Mouse (Mus musculus): ENCODE data around the gene Scn4a. TPM values are rescaled to one million over a fixed set of nuclear protein-coding genes. Genes with fewer than 3 reads are reported as not detected.
"Not testable (repeated sequence)": the region's sequence is repeated elsewhere in the genome, so short reads cannot be mapped to it uniquely, and the experiment has no call there.

Gene Scn4a
- total RNA-seq (2014; fragmentation: Nextera tagmentation) (0.11 TPM in 1 of 2 replicates, not detected in the other), total RNA-seq (2017) (not detected in 2 replicates)

DNA sequence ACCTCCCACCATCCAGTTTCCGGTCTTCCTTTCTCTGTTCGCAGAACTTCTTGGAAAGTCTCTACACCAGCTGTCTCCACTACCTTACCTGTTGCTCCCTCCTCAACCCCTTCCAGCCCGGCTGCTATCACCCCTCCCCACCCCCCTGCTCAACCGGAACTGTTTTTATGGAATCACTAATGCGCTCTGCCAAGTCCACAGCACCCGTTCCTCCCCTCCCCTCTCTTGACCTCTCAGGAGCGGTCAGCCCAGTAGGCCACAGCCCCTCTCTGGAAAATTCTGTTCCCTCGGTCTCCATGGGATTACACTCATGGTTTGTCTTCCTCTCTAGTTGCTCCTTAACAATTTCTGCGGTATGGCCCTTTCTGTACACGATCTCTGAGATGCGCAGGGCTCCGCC, at the start of gene Scn4a:
Scn4a (minus strand) TSS at position 101 of the 400 bp plus-strand sequence.
- no peak for ATAC-seq (replicated peaks; ENCODE audit: low FRiP score, low TSS enrichment, poor library complexity, severe bottlenecking)

DNA sequence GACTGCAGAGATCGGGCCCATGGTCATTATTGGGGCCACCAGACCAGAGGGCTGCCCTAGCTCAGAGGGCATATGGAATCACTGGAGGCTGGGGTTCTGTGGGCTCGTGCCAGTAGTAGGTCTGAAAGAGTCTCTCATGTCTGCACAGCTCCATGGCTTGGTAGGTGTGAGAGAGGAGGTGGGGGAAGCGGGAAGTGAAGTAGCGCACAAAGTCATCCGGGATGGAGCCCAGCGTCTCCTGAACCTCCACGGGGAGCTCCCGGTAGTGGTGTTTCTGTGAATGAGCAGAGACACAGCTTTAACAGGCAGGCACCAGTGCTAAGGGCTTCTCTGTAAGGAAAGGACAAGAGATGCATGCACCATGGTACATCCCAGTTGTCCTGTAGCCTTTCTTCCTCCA, 45.4 kb upstream of the Scn4a start:
- ATAC-seq (replicated peaks; ENCODE audit: low FRiP score, low TSS enrichment, poor library complexity, severe bottlenecking), result no peak

DNA sequence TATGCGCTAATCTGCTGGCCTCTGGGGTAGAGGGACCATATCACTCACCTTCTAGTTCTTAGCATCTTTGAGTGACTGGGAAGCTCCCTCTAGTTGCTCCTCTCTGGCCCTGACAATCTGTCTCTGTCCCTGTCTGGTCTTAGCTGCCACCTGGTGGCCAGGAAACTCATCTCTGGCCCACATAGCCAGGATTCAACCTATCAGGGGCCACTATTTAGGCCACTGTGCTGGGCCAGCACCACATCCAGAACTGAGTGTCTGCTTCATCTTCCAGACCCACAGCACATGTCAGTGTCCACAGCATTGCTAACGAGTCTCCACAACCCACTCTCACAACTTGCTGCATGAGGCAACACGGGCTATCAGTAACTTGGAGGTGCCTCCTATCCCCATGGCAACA, 44.6 kb upstream of the Scn4a start:
- ATAC-seq (replicated peaks; ENCODE audit: low FRiP score, low TSS enrichment, poor library complexity, severe bottlenecking), result peak; percentile 77

GRCm38 (mm10) chr11:106394055-106394454, 41.0 kb upstream of the Scn4a start:
- ATAC-seq (replicated peaks; ENCODE audit: low FRiP score, low TSS enrichment, poor library complexity, severe bottlenecking), result not testable (repeated sequence)

GRCm38 (mm10) chr11:106393331-106393616, 40.2 kb upstream of the Scn4a start:
- no peak for ATAC-seq (replicated peaks; ENCODE audit: low FRiP score, low TSS enrichment, poor library complexity, severe bottlenecking)

GRCm38 (mm10) chr11:106392597-106393330, 39.7 kb upstream of the Scn4a start:
- ATAC-seq (replicated peaks; ENCODE audit: low FRiP score, low TSS enrichment, poor library complexity, severe bottlenecking), result no peak

DNA sequence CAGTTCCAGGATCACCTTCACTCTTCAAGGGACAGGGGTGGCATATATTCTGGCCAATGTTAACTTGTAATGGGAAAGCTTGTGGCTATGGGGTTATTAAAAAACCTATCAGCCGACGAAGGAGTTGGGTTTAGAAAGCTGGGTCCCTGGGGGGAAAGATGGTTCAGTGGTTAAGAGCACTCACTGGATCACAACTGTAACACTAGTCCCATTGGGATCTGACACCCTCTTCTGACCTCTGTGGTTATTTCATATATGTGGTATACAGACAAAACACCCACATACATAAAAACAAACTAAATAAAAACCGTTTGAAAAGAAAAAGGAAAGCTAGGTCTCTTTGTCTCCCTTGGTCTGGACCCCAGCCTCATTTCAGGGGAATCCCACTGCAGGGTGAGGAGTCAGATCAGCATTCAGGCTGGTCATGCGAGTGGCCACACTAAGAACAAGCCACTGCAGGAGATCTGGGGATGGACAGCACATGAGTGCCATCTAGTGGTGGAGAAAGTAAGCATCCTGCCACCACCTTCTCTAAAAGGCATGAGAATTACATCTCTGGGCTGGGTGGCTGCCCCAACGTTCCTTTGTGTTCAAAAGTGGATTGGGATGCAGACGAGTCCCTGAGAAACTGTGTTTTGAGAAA, 38.6 kb upstream of the Scn4a start:
- peak; percentile 72 for ATAC-seq (replicated peaks; ENCODE audit: low FRiP score, low TSS enrichment, poor library complexity, severe bottlenecking)

GRCm38 (mm10) chr11:106390757-106391156, 37.7 kb upstream of the Scn4a start:
- ATAC-seq (replicated peaks; ENCODE audit: low FRiP score, low TSS enrichment, poor library complexity, severe bottlenecking), result no peak

GRCm38 (mm10) chr11:106389611-106390010, 36.5 kb upstream of the Scn4a start:
- ATAC-seq (replicated peaks; ENCODE audit: low FRiP score, low TSS enrichment, poor library complexity, severe bottlenecking), result no peak

GRCm38 (mm10) chr11:106387791-106388216, 34.7 kb upstream of the Scn4a start, which contains the start of gene Icam2:
Gene Icam2 (minus strand): TSS chr11:106388075.
- no peak for ATAC-seq (replicated peaks; ENCODE audit: low FRiP score, low TSS enrichment, poor library complexity, severe bottlenecking)

DNA sequence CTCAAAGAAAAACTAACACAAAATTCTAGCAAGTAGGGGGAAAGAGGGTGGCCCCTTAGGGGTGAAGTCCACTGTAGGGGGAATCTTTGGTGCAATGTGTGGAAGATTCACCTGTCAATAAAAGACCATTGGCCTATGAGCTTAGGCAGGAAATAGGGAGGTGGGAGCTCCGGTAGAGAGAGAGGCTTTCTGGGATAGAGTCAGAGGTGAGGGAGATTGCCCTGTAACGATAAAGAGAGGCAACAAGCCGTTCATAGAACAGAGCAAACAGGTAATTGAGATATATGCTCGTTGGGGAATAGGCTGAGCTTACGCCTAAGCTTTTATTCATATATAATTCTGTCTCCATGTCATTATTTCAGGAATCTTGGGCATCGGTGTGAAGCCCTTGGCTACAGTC, 33.9 kb upstream of the Scn4a start:
- ATAC-seq (replicated peaks; ENCODE audit: low FRiP score, low TSS enrichment, poor library complexity, severe bottlenecking), result no peak

- ATAC-seq (replicated peaks; ENCODE audit: low FRiP score, low TSS enrichment, poor library complexity, severe bottlenecking), result peak; percentile 60
These were observed 33.3 kb upstream of the Scn4a start for GRCm38 (mm10) chr11:106386409-106386808.

- ATAC-seq (replicated peaks; ENCODE audit: low FRiP score, low TSS enrichment, poor library complexity, severe bottlenecking), result no peak
These were observed 30.1 kb upstream of the Scn4a start for GRCm38 (mm10) chr11:106383051-106383790.

DNA sequence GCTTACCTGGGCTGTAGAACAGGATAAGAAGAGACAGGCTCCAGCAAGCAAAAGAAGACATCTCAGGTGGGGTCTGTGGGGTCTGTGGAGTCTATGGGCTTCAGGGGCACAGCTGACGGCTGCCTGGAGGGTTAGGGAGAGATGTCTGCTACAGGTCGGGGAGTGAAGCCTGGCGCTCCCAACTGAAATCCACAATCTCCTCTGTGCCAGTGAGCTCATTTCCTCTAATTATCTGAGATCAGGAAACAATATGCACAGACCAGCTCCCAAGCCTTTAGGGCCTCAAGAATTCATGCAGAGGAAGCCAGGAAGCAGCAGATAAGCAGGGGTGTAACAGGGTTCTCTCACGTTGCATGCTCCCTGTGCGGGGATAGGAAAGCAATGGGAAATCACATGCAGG, 29.3 kb upstream of the Scn4a start:
- ATAC-seq (replicated peaks; ENCODE audit: low FRiP score, low TSS enrichment, poor library complexity, severe bottlenecking), result peak; percentile 55

DNA sequence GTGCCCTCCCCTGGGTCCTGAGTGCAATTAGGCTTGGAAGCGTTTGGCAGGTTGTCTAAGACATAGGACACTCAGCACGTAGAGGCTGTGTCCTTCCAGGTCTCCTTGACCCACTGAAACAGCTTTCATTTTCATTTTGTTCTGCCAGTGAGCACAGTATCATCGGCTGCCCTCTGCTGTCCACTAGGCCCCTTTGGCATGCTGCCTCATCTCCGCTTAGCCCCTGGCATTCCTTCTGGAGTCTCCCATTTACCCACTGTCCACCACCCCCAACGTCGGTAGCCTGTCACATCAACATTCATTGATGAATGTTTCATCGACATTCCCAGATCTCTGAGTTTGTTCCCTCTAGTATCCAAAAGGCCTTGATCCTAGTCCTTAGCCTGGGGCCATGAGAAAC, 28.8 kb upstream of the Scn4a start:
- ATAC-seq (replicated peaks; ENCODE audit: low FRiP score, low TSS enrichment, poor library complexity, severe bottlenecking), result no peak

DNA sequence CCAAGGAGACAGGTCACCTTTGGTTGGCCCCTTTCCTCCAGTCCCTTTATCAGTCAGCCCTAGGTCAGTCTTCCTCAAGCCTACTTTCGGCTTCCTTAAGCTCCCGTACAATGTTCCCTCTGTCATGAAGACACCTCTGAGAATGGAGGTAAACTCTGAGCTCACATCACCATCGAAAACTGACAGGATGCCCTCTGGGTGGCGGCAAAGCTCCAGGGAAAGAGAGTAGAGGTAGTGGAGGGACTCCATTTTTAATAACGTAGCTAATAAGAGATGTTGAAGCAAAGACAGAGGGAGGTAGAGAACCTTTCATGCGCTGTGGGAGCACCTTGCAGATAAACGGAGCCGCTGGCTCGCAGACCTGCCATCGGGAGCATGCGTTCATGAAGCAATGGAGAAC, 27.9 kb upstream of the Scn4a start:
- ATAC-seq (replicated peaks; ENCODE audit: low FRiP score, low TSS enrichment, poor library complexity, severe bottlenecking), result no peak

DNA sequence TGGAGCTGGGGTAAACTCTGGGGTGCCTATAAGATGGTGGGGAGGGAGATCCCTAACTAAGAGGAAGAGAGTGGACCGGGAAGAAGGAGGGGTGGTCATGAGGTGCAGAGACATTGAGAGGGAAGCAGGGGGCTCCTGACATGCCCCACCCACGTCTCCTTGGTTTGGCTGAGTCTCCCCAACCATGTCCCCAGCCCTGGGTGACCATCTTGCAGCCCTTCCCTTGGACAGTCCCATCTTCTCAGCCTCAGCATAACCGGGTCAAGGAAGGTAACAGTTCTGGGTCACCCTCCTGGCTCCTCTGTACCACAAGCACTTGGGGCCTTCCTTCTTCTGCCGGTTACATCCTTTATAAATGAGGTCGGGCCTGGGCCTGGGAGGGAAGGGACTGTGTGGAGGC, 21.9 kb upstream of the Scn4a start:
- ATAC-seq (replicated peaks; ENCODE audit: low FRiP score, low TSS enrichment, poor library complexity, severe bottlenecking), result no peak

DNA sequence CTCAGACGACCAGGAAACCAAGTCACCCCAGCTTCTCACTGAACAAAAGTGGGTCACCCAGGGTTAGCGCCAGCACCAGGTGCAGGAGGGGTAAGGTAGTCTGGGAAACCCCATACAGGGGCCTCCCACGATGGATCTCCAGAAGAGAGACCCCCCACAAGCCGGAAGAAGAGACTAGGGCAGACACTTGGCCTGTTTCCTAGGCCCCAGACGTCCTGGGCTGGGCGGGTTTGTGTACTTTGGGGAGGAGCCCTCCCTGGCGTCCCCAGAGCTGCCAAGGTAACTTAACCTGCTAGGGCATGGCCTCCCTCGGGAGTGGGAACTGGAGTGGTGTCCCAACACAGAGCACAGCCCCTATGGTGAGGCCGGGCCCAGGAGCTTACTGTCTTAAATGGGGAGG, 21.5 kb upstream of the Scn4a start:
- ATAC-seq (replicated peaks; ENCODE audit: low FRiP score, low TSS enrichment, poor library complexity, severe bottlenecking), result no peak

GRCm38 (mm10) chr11:106373998-106374397, 20.9 kb upstream of the Scn4a start:
- ATAC-seq (replicated peaks; ENCODE audit: low FRiP score, low TSS enrichment, poor library complexity, severe bottlenecking), result 0 out of 2 replicates have a peak, but pooled peaks have one; percentile 28

- peak; percentile 84 for ATAC-seq (replicated peaks; ENCODE audit: low FRiP score, low TSS enrichment, poor library complexity, severe bottlenecking)
These were observed 13.2 kb upstream of the Scn4a start for GRCm38 (mm10) chr11:106366316-106366715.

Measured in megakaryocyte-erythroid progenitor cell, adult 5-6 weeks (primary cell).